Mouse (Mus musculus) hindbrain, embryonic 14.5 days (tissue): Measurements from ENCODE around the gene Adam10. TPM values are rescaled to one million over a fixed set of nuclear protein-coding genes. Genes with fewer than 3 reads are reported as not detected.

Experiments
- ATAC-seq: fragments of 200-750 bp; cut with Nextera tagmentation; 2 replicates; pipeline ENCODE4 v1.8.0; 2017; ENCODE audit warnings: moderate number of reproducible peaks, mild to moderate bottlenecking, moderate TSS enrichment, moderate library complexity; ENCODE audit not compliant: low FRiP score
- DNase-seq: peaks from one replicate; pipeline ENCODE4 v3.0.0-alpha.2; 2015; ENCODE audit warnings: low spot score
- H3K27ac ChIP-seq: fragments of 300-500 bp; sonication (generic); 2 replicates; pipeline ENCODE4 v1.5.1; 2014; ENCODE audit warnings: mild to moderate bottlenecking, moderate library complexity
- H3K27me3 ChIP-seq: fragments of 300-500 bp; sonication (generic); 2 replicates; pipeline ENCODE4 v1.6.1; 2014; ENCODE audit warnings: mild to moderate bottlenecking, low read length, mixed read lengths; ENCODE audit not compliant: control insufficient read depth, insufficient read depth
- H3K36me3 ChIP-seq: fragments of 300-500 bp; sonication (generic); replicated peaks from 2 replicates; pipeline ENCODE4 v1.6.1; 2014; ENCODE audit not compliant: control insufficient read depth, insufficient read depth
- H3K4me1 ChIP-seq: fragments of 300-500 bp; sonication (generic); replicated peaks from 2 replicates; pipeline ENCODE4 v1.6.1; 2014; ENCODE audit warnings: antibody characterized with exemption, low read length, mixed read lengths; ENCODE audit not compliant: control insufficient read depth, insufficient read depth
- H3K4me2 ChIP-seq: fragments of 300-500 bp; sonication (generic); replicated peaks from 2 replicates; pipeline ENCODE4 v1.6.1; 2014; ENCODE audit warnings: mild to moderate bottlenecking, moderate library complexity
- H3K4me3 ChIP-seq: fragments of 300-500 bp; sonication (generic); replicated peaks from 2 replicates; pipeline ENCODE4 v1.5.1; 2014; ENCODE audit warnings: mild to moderate bottlenecking, low read length
- H3K9ac ChIP-seq: fragments of 300-500 bp; sonication (generic); 2 replicates; pipeline ENCODE4 v1.6.1; 2014
- H3K9me3 ChIP-seq: fragments of 300-500 bp; sonication (generic); 2 replicates; pipeline ENCODE4 v1.6.1; 2016; ENCODE audit warnings: low read length; ENCODE audit not compliant: control insufficient read depth
- WGBS: fragments of 180-500 bp; shearing (Covaris S2); extraction: QIAGEN DNeasy Blood & Tissue Kit; methylation state at CpG from one replicate; pipeline ENCODE4 v1.1.7; 2014; 5-methylcytosine and 5-hydroxymethylcytosine counted together
- polyA plus RNA-seq: library from polyadenylated mRNA; unstranded; fragments of >200 nt; fragmentation: Nextera tagmentation; extraction: Ambion mirVana; gene quantifications from 2 replicates; pipeline ENCODE4 v1.2.1, GENCODE M21; 2014

The Adam10 gene
- polyA plus RNA-seq, 1 experiment from 2014 or later = 56.2 TPM

DNA sequence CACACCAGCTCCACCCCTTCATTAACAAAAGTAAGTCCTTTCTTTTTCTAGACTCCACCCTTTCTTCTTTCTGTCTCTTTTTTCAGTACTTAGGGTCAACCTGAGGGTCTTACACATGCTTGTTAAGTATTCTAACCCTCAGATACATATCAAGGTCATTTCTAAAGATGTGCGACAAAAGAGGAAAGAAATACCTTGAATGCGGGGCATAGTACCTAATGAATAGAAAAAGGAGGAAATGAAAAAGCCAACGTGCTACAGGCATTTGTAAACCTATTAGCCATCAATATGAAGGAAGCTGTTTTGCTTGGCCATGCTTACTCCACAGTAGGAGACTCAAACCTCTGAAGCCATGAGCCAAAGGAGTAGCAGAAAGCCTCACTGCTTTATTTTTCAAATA is 11.1 kb downstream of the Adam10 start:
- ATAC-seq = no peak
- no peaks in the 10 kb centered on the region for H3K4me1 ChIP-seq
- no peak overlapping the region for H3K9ac ChIP-seq
- no peaks in the 10 kb centered on the region for H3K27me3 ChIP-seq
- H3K27ac ChIP-seq = no peak overlapping the region
- DNase-seq = no peak
- 73% methylated on average over 3 of the region's 3 CpGs for WGBS
- no peaks in the 10 kb centered on the region for H3K36me3 ChIP-seq
- H3K4me2 ChIP-seq = no peak overlapping the region
- H3K4me3 ChIP-seq = no peak overlapping the region
- H3K9me3 ChIP-seq = no peaks in the 10 kb centered on the region

DNA sequence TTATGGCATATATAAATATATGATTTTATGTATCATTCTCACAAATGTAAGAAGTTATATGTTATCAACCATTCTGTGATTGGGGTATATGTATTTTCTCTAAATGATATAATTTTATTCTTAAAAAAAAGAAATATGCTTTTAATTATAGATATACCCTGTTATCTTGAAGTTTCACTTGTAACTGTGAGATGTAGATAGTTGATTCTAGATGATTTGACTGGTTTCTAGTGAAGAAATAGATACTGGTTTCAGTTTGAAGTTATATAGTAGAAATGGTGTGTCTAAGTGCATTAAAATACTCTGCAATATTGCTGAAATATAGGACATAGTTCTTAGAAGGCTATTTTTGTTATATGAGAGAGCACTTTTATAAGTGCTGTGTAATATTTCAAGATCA is 11.8 kb downstream of the Adam10 start:
- Histone ChIP-seq H3K9me3 (no peaks in the 10 kb centered on the region), H3K27me3 (no peaks in the 10 kb centered on the region), H3K4me3 (no peak overlapping the region), H3K36me3 (no peaks in the 10 kb centered on the region), H3K4me1 (no peaks in the 10 kb centered on the region), H3K27ac (no peak overlapping the region), H3K4me2 (no peak overlapping the region), H3K9ac (no peak overlapping the region)
- ATAC-seq (no peak), DNase-seq (no peak)

DNA sequence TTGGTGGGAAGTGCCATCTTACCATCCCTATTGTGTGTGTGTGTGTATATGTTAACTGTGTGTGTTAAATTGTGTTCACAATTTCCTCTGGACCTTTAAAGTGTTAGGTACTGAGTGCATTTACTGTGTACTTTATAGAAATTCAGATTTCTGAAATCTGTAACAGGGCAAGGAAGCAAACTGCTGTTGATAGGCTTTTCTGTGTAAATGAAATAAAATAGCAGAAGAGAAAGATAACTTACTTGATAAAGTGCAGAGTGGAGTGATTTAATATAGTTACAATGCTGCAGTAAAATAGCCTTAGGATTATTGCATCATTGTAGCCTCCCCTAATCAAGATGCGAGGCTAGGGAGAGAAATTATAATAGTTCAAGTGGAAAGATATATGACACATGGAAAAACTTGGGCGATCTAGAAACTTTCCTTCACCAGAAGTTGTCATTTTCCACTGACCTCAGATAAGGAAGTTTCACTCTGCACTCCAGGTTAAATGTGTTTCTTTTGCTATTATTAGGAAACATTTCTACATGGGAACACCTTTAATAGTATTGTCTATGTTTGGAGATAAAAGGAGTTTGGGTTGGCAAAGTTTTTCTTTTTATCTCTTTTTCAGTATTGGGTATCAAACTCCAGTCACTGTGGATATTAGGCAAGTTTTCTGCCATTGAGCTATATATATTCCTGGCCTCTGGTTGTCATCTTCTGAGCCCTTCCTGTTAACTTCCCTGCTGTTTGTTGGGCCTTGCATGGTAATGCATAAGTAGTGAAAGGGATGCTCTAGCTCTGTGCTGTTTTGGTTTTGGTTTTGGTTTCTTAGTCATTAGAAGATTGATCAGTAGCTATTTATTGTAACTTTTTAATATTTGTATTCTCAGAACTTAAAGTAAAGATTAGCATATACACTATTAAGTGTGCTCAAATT is 13.2 kb downstream of the Adam10 start:
- no peak overlapping the region for H3K4me3 ChIP-seq
- H3K36me3 ChIP-seq = no peaks in the 10 kb centered on the region
- DNase-seq (no peak), ATAC-seq (no peak)
- H3K4me1 ChIP-seq = no peaks in the 10 kb centered on the region
- no peak overlapping the region for H3K27ac ChIP-seq
- WGBS = 81% methylated on average over 2 of the region's 2 CpGs
- H3K27me3 ChIP-seq = no peaks in the 10 kb centered on the region
- no peak overlapping the region for H3K9ac ChIP-seq
- H3K4me2 ChIP-seq = no peak overlapping the region
- no peaks in the 10 kb centered on the region for H3K9me3 ChIP-seq

DNA sequence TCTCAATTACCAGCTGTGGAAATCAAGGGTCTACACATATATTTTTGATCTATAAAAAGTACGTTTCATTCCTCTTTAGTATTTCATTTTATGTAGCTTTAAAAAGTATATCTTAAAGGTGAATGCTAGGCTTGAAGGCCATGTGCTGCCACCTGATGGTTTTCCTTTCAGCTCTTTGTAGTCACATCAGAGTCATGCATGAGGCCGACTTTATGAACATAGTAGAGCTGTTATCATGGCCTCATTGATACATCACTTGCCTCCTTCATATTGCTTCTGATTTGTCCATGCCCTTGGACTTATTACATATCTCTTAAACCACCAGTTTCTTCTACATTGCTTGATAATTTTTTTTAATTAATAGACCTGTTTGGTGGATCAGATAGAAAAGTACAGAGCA is 16.9 kb downstream of the Adam10 start:
- WGBS = 90% methylated on average over 2 of the region's 2 CpGs
- no peak overlapping the region for H3K9ac ChIP-seq
- H3K4me1 ChIP-seq = no peaks in the 10 kb centered on the region
- DNase-seq (no peak), ATAC-seq (no peak)
- no peak overlapping the region for H3K4me2 ChIP-seq
- H3K36me3 ChIP-seq = no peaks in the 10 kb centered on the region
- no peaks in the 10 kb centered on the region for H3K9me3 ChIP-seq
- H3K4me3 ChIP-seq = no peak overlapping the region
- no peaks in the 10 kb centered on the region for H3K27me3 ChIP-seq
- H3K27ac ChIP-seq = no peak overlapping the region

DNA sequence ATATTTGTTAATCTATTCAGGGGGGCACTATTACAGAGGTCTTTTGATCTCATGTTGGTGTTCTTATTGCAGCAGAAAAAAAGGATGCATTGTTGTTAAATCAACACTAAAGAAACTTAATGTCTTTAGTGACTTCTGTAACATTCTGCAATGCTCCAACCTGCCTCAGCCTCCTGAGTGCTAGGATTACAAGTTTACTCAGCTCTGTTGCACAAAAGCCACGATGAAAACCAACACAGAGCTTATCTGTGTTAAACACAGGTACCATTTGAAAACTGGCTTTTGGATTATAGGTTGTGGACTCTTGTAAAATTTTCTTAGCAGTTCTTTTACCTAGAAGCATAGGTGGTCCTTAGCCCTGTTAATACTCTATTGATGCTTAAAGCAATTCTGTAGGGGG is 19.3 kb downstream of the Adam10 start:
- ATAC-seq (no peak), DNase-seq (no peak)
- H3K27me3 ChIP-seq = no peaks in the 10 kb centered on the region
- H3K27ac ChIP-seq = no peak overlapping the region
- 85% methylated on average over 1 of the region's 1 CpGs for WGBS
- H3K4me2 ChIP-seq = no peak overlapping the region
- H3K9ac ChIP-seq = no peak overlapping the region
- H3K9me3 ChIP-seq = no peaks in the 10 kb centered on the region
- H3K4me3 ChIP-seq = no peak overlapping the region
- H3K4me1 ChIP-seq = no peaks in the 10 kb centered on the region
- H3K36me3 ChIP-seq = no peaks in the 10 kb centered on the region

DNA sequence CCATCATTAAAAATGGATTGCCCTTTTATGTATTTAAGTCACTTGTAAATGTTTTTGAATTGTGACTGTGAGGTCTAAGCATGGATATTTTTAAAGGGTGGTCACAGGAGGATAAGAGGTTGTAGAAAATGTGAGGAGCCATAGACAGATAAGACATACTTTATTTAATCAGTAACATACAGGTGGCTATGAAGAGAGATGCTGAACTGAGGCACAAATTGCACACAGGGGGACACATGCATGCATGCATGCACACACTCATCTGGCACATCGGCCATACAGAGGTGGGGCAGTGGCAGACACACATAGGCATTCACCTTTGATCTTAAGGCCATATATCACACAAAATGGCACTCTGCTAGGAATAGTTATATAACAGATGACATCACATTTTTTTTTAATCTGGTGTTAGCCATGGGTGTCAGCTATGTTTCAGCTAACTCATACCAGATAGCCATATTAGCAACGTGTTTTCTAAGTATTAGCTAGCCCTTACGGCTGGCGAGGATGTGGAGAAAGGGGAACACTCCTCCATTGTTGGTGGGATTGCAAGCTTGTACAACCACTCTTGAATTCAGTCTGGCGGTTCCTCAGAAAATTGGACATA is 24.9 kb downstream of the Adam10 start:
- H3K9ac ChIP-seq = no peak overlapping the region
- 96% methylated on average over 5 of the region's 5 CpGs for WGBS
- no peak overlapping the region for H3K4me2 ChIP-seq
- no peak overlapping the region for H3K27ac ChIP-seq
- H3K4me1 ChIP-seq = no peaks in the 10 kb centered on the region
- no peaks in the 10 kb centered on the region for H3K27me3 ChIP-seq
- no peak for ATAC-seq
- peaks cover 9% of the 10 kb centered on the region; the same call in 1 of the 2 replicates for H3K36me3 ChIP-seq
- no peaks in the 10 kb centered on the region for H3K9me3 ChIP-seq
- no peak for DNase-seq
- no peak overlapping the region for H3K4me3 ChIP-seq

DNA sequence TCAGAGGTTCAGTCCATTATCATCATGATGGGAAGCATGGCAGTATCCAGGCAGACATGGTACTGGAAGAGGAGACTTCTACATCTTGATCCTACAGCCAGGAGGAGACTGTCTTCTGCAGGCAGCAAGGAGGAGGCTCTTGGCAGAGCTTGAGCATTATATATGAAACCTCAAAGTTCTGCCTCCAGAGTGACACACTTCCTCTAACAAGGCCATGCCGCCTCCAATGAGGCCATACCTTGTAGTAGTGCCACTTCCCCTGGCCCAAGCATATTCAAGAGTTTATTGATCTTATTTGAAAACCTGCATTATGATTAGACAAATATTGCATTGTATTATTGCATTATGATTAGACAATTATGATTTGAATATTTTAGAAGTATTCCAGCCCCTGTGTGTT is 27.6 kb downstream of the Adam10 start:
- H3K4me1 ChIP-seq = no peaks in the 10 kb centered on the region
- 94% methylated on average over 1 of the region's 1 CpGs for WGBS
- no peak overlapping the region for H3K4me2 ChIP-seq
- H3K36me3 ChIP-seq = peaks cover 9% of the 10 kb centered on the region; the same call in 1 of the 2 replicates
- no peaks in the 10 kb centered on the region for H3K27me3 ChIP-seq
- no peak overlapping the region for H3K9ac ChIP-seq
- H3K27ac ChIP-seq = no peak overlapping the region
- ATAC-seq = no peak
- DNase-seq = no peak
- no peak overlapping the region for H3K4me3 ChIP-seq
- H3K9me3 ChIP-seq = no peaks in the 10 kb centered on the region

DNA sequence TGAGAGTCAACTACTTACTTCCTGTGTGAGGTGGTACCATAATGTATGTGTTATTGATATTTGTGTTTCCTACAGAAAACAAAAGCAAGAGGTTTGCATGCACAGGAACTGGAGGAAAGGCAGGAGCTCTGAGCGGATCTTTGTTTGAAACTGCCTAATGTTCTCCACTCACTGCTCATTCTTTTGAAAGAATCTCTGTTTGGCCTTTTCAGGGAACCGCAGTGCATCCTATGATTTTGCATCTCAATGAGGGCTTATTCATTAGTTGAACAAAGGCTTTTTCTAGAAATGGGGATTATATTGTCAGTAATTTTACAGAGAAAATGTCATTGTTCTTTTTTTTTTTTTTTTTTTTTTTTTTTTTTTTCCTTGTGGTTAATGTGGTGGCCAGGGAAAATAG is 50.7 kb downstream of the Adam10 start:
- Histone ChIP-seq H3K27ac (no peak overlapping the region), H3K4me1 (0 out of 2 replicates have a peak, but pooled peaks cover 3% of the 10 kb centered on the region), H3K36me3 (no peaks in the 10 kb centered on the region), H3K9ac (no peak overlapping the region), H3K27me3 (no peaks in the 10 kb centered on the region), H3K4me2 (no peak overlapping the region), H3K9me3 (no peaks in the 10 kb centered on the region), H3K4me3 (no peak overlapping the region)
- DNase-seq = no peak
- 7% methylated on average over 2 of the region's 2 CpGs for WGBS
- ATAC-seq = no peak

DNA sequence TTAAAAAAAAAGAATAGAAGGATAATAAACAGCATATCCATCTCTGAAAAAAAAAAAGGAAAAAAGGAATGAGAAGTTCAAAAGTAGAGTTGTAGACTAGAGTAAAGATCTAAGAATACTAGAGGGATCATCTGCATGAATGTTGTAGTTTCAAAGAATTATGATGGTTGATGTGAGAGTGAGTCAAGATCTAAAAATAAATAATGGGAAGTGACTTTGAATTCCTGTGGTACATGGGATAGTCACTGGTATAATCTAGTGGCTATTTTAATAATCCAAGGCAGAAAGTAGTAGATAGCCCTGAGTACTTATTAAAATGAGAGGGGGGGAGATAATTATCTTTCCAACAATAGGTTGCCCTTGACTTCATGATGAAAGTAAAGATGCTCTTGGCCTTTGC is 52.3 kb downstream of the Adam10 start:
- Histone ChIP-seq H3K9me3 (no peaks in the 10 kb centered on the region), H3K4me3 (no peak overlapping the region), H3K27me3 (no peaks in the 10 kb centered on the region), H3K4me2 (no peak overlapping the region), H3K36me3 (no peaks in the 10 kb centered on the region), H3K27ac (no peak overlapping the region), H3K4me1 (0 out of 2 replicates have a peak, but pooled peaks cover 3% of the 10 kb centered on the region), H3K9ac (no peak overlapping the region)
- no peak for DNase-seq
- no peak for ATAC-seq
